In genomic region chr8:126864314-126864948, GRCm38 (mm10) we compare ENCODE assay signal across 21 mouse cellular contexts.
"Had no signal": no experiment of that assay in that cellular context is flagged by ENCODE, and none has a peak within 500 bp of the region (broad histone marks: within the 10 kb centered on the region; RNA-seq: fewer than 3 reads in every experiment).

No protein-coding gene starts in this region.

- DNase-seq: kidney, adult 11 months; kidney, adult 8-10 months; kidney, postnatal 4 days; left cerebral cortex, postnatal 4 days; liver; lung, adult 18-20 months; lung, postnatal 10 days; lung, postnatal 36 days; midbrain, embryonic 14.5 days; right cerebral cortex, adult 18-20 months; right cerebral cortex, postnatal 25 days; spleen, adult 18-20 months; thymus, adult 18-20 months; thymus, postnatal 36 days had no signal

- H3K27ac ChIP-seq: kidney, postnatal 0 days; limb, embryonic 13.5 days; liver, embryonic 12.5 days; liver, embryonic 15.5 days; lung, embryonic 15.5 days; neural tube, embryonic 12.5 days; neural tube, embryonic 15.5 days had no signal

- H3K4me1 ChIP-seq: neural tube, embryonic 12.5 days; neural tube, embryonic 15.5 days had no signal

- H3K9me3 ChIP-seq: limb, embryonic 13.5 days; liver, embryonic 12.5 days; liver, embryonic 15.5 days; lung, embryonic 15.5 days; neural tube, embryonic 12.5 days; neural tube, embryonic 15.5 days had no signal

- H3K4me3 ChIP-seq: limb, embryonic 13.5 days; liver, embryonic 12.5 days; liver, embryonic 15.5 days; lung, embryonic 15.5 days; neural tube, embryonic 12.5 days; neural tube, embryonic 15.5 days had no signal

- H3K36me3 ChIP-seq: limb, embryonic 13.5 days; liver, embryonic 12.5 days; liver, embryonic 15.5 days; lung, embryonic 15.5 days; neural tube, embryonic 12.5 days; neural tube, embryonic 15.5 days had no signal

- H3K27me3 ChIP-seq: limb, embryonic 13.5 days; liver, embryonic 12.5 days; liver, embryonic 15.5 days; lung, embryonic 15.5 days; neural tube, embryonic 12.5 days; neural tube, embryonic 15.5 days had no signal

- ATAC-seq: liver, embryonic 12.5 days had no signal
